In the genomic region with DNA sequence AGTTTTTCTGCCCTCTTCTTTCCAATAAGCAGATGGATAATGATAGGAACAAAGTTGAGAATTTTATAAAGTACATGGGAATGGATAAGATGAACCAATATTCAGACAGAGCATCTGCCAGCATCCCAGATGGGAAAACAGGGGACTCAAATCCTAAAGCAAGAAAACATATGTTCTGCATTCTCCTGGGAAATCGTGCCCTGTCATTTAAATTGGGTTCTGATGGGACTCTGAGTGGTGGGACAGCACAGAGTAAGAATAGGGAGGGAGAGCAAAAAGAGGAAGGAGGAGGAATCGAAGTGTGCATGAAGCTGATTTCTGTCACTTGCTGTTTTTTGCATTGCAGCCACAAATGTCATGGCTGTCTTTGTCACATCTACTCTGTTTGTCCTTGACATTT, we compare ENCODE assay signal across 22 mouse cellular contexts.
DNase-seq lines count a peak whose midpoint lies in the region; ATAC-seq and TF ChIP-seq lines count a peak whose summit lies in the region.
"Had no signal": no experiment of that assay in that cellular context is flagged by ENCODE, and none has a peak within 500 bp of the region (broad histone marks: within the 10 kb centered on the region; RNA-seq: fewer than 3 reads in every experiment).

No protein-coding gene starts in this region.

- no peak overlapping the region for H3K9ac ChIP-seq in lung, embryonic 14.5 days
- H3K9ac ChIP-seq: hindbrain, embryonic 12.5 days; liver, embryonic 12.5 days had no signal

- ATAC-seq in lung, embryonic 14.5 days (ENCODE audit: insufficient read depth) = no peak
- ATAC-seq: inflammation-experienced regulatory T-cells, adult 6 months; liver, embryonic 12.5 days; Patski had no signal

- H3K4me3 ChIP-seq in lung, embryonic 14.5 days (ENCODE audit: low read depth, low read length) = no peak overlapping the region
- H3K4me3 ChIP-seq: gastrocnemius, adult 2 months; hindbrain, embryonic 12.5 days; liver, embryonic 12.5 days had no signal

- no peak for TF ChIP-seq CTCF in lung, embryonic 14.5 days (IDR thresholded peaks at IDR 0.05; ENCODE audit: low read depth)

- no peaks in the 10 kb centered on the region for H3K27me3 ChIP-seq in lung, embryonic 14.5 days (ENCODE audit: insufficient read depth, low read length)
- H3K27me3 ChIP-seq: hindbrain, embryonic 12.5 days; liver, embryonic 12.5 days had no signal

- intact Hi-C loops in gastrocnemius, postnatal 36 days (cut with DNase I) = no loop called here
- intact Hi-C loops in heart, postnatal 36 days (cut with DNase I) = no loop called here

- no peak overlapping the region for H3K4me2 ChIP-seq in lung, embryonic 14.5 days
- H3K4me2 ChIP-seq: heart, embryonic 11.5 days; hindbrain, embryonic 12.5 days; liver, embryonic 12.5 days had no signal

- H3K9me3 ChIP-seq in lung, embryonic 14.5 days (ENCODE audit: low read depth, low read length) = no peaks in the 10 kb centered on the region
- H3K9me3 ChIP-seq: hindbrain, embryonic 12.5 days; liver, embryonic 12.5 days had no signal

- 51% methylated on average over 2 of the region's 2 CpGs for WGBS in lung, embryonic 14.5 days

- peak; percentile 14 to 78 for DNase-seq in adrenal gland, adult (ENCODE audit: inconsistent age in 2 of 2, low spot score in 1 of 2)
- no peak for DNase-seq in adrenal gland, postnatal 4 days (ENCODE audit: low spot score in 2 of 2)
- peak; percentile 6 for DNase-seq in lung, embryonic 14.5 days
- no peak for DNase-seq in lung, postnatal 4 days
- peak; percentile 17 to 30 for DNase-seq in layer of hippocampus, adult 8-10 months (ENCODE audit: low spot score in 2 of 2)
- DNase-seq in telencephalon, adult 2 months (ENCODE audit: low read depth, low spot score) = peak; percentile 18
- no peak for DNase-seq in gastrocnemius, postnatal 36 days
- no peak for DNase-seq in heart, postnatal 36 days
- DNase-seq: cerebellum, adult 11-12 months; cerebellum, postnatal 36 days; gastrocnemius, adult 2 months; heart, postnatal 10 days; kidney, adult 2 months; kidney, postnatal 10 days; lung, adult 2 months; lung, postnatal 36 days; thymus, postnatal 14 days had no signal

- no peaks in the 10 kb centered on the region for H3K4me1 ChIP-seq in lung, embryonic 14.5 days (ENCODE audit: insufficient read depth)
- H3K4me1 ChIP-seq: hindbrain, embryonic 12.5 days; liver, embryonic 12.5 days had no signal

- no peaks in the 10 kb centered on the region for H3K36me3 ChIP-seq in lung, embryonic 14.5 days (ENCODE audit: insufficient read depth)
- H3K36me3 ChIP-seq: hindbrain, embryonic 12.5 days; liver, embryonic 12.5 days had no signal

- no peak overlapping the region for H3K27ac ChIP-seq in lung, embryonic 14.5 days (ENCODE audit: low read depth)
- H3K27ac ChIP-seq: gastrocnemius, adult 2 months; hindbrain, embryonic 12.5 days; liver, embryonic 12.5 days had no signal

Comparison
In these comparisons a context has a peak if more than half of its experiments do, and no peak if none do; other contexts are left out.
1. DNase-seq: peak in adrenal gland, adult (2 of 2), lung, embryonic 14.5 days (single experiment), layer of hippocampus, adult 8-10 months (2 of 2) and telencephalon, adult 2 months (single experiment); none in adrenal gland, postnatal 4 days (0 of 2), lung, postnatal 4 days (0 of 2), gastrocnemius, postnatal 36 days (0 of 2) and heart, postnatal 36 days (0 of 2).